Mouse (Mus musculus) CH12.LX (cell line): ENCODE data around the gene Gdf7. TPM values are rescaled to one million over a fixed set of nuclear protein-coding genes. Genes with fewer than 3 reads are reported as not detected.

Experiments
- DNase-seq: peaks from one replicate; pipeline ENCODE4 v3.0.0-alpha.2; 2013; ENCODE audit errors: extremely low read depth
- H3K27ac ChIP-seq: 2 replicates; pipeline ENCODE4 v1.5.1; 2012; ENCODE audit warnings: low read depth, mild to moderate bottlenecking, control low read depth, moderate library complexity; ENCODE audit not compliant: insufficient read depth
- H3K27me3 ChIP-seq: replicated peaks from 2 replicates; pipeline ENCODE3; 2012; ENCODE audit warnings: inconsistent platforms
- H3K36me3 ChIP-seq, 2 experiments: replicated peaks in 1 of 2; 2 replicates each; pipeline versions ENCODE3 to v1.6.1; 2012; ENCODE audit warnings: inconsistent platforms in 1 of 2, low read length in 1 of 2, mild to moderate bottlenecking in 1 of 2, mixed read lengths in 1 of 2, moderate library complexity in 1 of 2; ENCODE audit not compliant: control insufficient read depth in 1 of 2, insufficient read depth in 1 of 2
- H3K4me1 ChIP-seq, 2 experiments: 2 replicates each; pipeline ENCODE4 v1.6.1; 2012; ENCODE audit warnings: inconsistent platforms in 1 of 2, moderate library complexity in 1 of 2; ENCODE audit not compliant: insufficient read depth in 2 of 2, control insufficient read depth in 1 of 2
- H3K4me2 ChIP-seq: 2 replicates; pipeline ENCODE4 v1.6.1; 2012; ENCODE audit warnings: low read depth, mild to moderate bottlenecking, control low read depth; ENCODE audit not compliant: poor library complexity, insufficient read depth, severe bottlenecking
- H3K4me3 ChIP-seq, 3 experiments: fragments of 150-350 bp in 1 of 3; sonication (generic) in 1 of 3; replicated peaks in 1 of 3; 2 replicates each; pipeline versions ENCODE3 to v1.5.1; 2011 to 2012; ENCODE audit warnings: low read depth in 2 of 3, low read length in 2 of 3, mild to moderate bottlenecking in 2 of 3, moderate library complexity in 2 of 3, control low read depth in 1 of 3, improper control_type of control experiment in 1 of 3, inconsistent platforms in 1 of 3, mixed read lengths in 1 of 3; ENCODE audit not compliant: poor library complexity in 1 of 3
- H3K79me2 ChIP-seq: replicated peaks from 2 replicates; pipeline ENCODE4 v1.6.1; 2012; ENCODE audit warnings: mild to moderate bottlenecking, moderate library complexity; ENCODE audit not compliant: control insufficient read depth, poor library complexity, insufficient read depth, severe bottlenecking; ENCODE audit errors: extremely low read depth
- H3K9ac ChIP-seq: 2 replicates; pipeline ENCODE4 v1.6.1; 2012; ENCODE audit warnings: low read depth, mild to moderate bottlenecking, control low read depth, moderate library complexity; ENCODE audit not compliant: insufficient read depth
- H3K9me3 ChIP-seq: replicated peaks from 2 replicates; pipeline ENCODE3; 2012; ENCODE audit warnings: low read length, inconsistent platforms, mixed read lengths
- CHD1 ChIP-seq: IDR thresholded peaks from 2 replicates; pipeline ENCODE4 v1.6.1; 2012; ENCODE audit warnings: low read depth, low read length, improper control_type of control experiment, inconsistent platforms
- CTCF ChIP-seq, 2 experiments: IDR thresholded peaks in 1 of 2; conservative IDR thresholded peaks in 1 of 2; 2 replicates each; pipeline ENCODE4 v1.5.1; 2011 to 2012; ENCODE audit warnings: low read depth in 2 of 2, low read length in 2 of 2, improper control_type of control experiment in 1 of 2, inconsistent platforms in 1 of 2, mild to moderate bottlenecking in 1 of 2, moderate library complexity in 1 of 2
- E2F4 ChIP-seq: IDR thresholded peaks from 2 replicates; pipeline ENCODE4 v1.6.1; 2011; ENCODE audit warnings: low read depth, low read length, improper control_type of control experiment; ENCODE audit not compliant: insufficient replicate concordance
- ELF1 ChIP-seq: IDR thresholded peaks from 2 replicates; pipeline ENCODE4 v1.6.1; 2014; ENCODE audit warnings: low read depth, mild to moderate bottlenecking, inconsistent platforms, low read length, improper control_type of control experiment
- EP300 ChIP-seq: IDR thresholded peaks from 2 replicates; pipeline ENCODE4 v1.6.1; 2011; ENCODE audit warnings: low read length, improper control_type of control experiment
- GABPA ChIP-seq: IDR thresholded peaks from 2 replicates; pipeline ENCODE4 v1.6.1; 2012; ENCODE audit warnings: low read depth, low read length, improper control_type of control experiment, inconsistent platforms; ENCODE audit not compliant: insufficient replicate concordance
- HCFC1 ChIP-seq: IDR thresholded peaks from 2 replicates; pipeline ENCODE4 v1.6.1; 2012; ENCODE audit warnings: low read depth, mild to moderate bottlenecking, inconsistent platforms, low read length, improper control_type of control experiment
- IRF4 ChIP-seq: IDR thresholded peaks from 2 replicates; pipeline ENCODE4 v1.6.1; 2014; ENCODE audit warnings: low read depth, mild to moderate bottlenecking, inconsistent platforms, low read length, improper control_type of control experiment
- JUN ChIP-seq: IDR thresholded peaks from 2 replicates; pipeline ENCODE4 v1.6.1; 2011; ENCODE audit warnings: low read depth, mild to moderate bottlenecking, low read length, improper control_type of control experiment, moderate library complexity; ENCODE audit not compliant: insufficient read depth
- JUND ChIP-seq: conservative IDR thresholded peaks from 2 replicates; pipeline ENCODE4 v1.6.1; 2011; ENCODE audit warnings: low read depth, low read length, improper control_type of control experiment
- KAT2A ChIP-seq: IDR thresholded peaks from 2 replicates; pipeline ENCODE4 v1.6.1; 2012; ENCODE audit warnings: low read length, improper control_type of control experiment, inconsistent platforms; ENCODE audit not compliant: insufficient replicate concordance
- MAFK ChIP-seq: IDR thresholded peaks from 2 replicates; pipeline ENCODE4 v1.6.1; 2011; ENCODE audit warnings: low read length, improper control_type of control experiment; ENCODE audit not compliant: insufficient replicate concordance
- MAX ChIP-seq: IDR thresholded peaks from 2 replicates; pipeline ENCODE4 v1.6.1; 2011; ENCODE audit warnings: low read length, improper control_type of control experiment
- MAZ ChIP-seq: IDR thresholded peaks from 2 replicates; pipeline ENCODE4 v1.6.1; 2012; ENCODE audit warnings: low read depth, mild to moderate bottlenecking, inconsistent platforms, low read length, improper control_type of control experiment, moderate library complexity
- MEF2A ChIP-seq: IDR thresholded peaks from 2 replicates; pipeline ENCODE4 v1.6.1; 2014; ENCODE audit warnings: low read depth, mild to moderate bottlenecking, inconsistent platforms, low read length, improper control_type of control experiment, borderline replicate concordance
- MXI1 ChIP-seq: IDR thresholded peaks from 2 replicates; pipeline ENCODE4 v1.6.1; 2011; ENCODE audit warnings: mild to moderate bottlenecking, low read depth, low read length, improper control_type of control experiment
- MYC ChIP-seq: IDR thresholded peaks from 2 replicates; pipeline ENCODE4 v1.6.1; 2011; ENCODE audit warnings: low read depth, mild to moderate bottlenecking, improper control_type of control experiment, low read length
- NRF1 ChIP-seq: IDR thresholded peaks from 2 replicates; pipeline ENCODE4 v1.6.1; 2014; ENCODE audit warnings: low read depth, mild to moderate bottlenecking, inconsistent platforms, low read length, improper control_type of control experiment, moderate library complexity
- PAX5 ChIP-seq: IDR thresholded peaks from 2 replicates; pipeline ENCODE4 v1.6.1; 2012; ENCODE audit warnings: low read length, inconsistent platforms, mixed read lengths
- POLR2AphosphoS2 ChIP-seq: IDR thresholded peaks from 2 replicates; pipeline ENCODE4 v1.6.1; 2011; ENCODE audit warnings: low read depth, low read length, improper control_type of control experiment
- RAD21 ChIP-seq: IDR thresholded peaks from 2 replicates; pipeline ENCODE4 v1.6.1; 2011; ENCODE audit warnings: low read depth, mild to moderate bottlenecking, low read length, improper control_type of control experiment, moderate library complexity
- RCOR1 ChIP-seq: conservative IDR thresholded peaks from 2 replicates; pipeline ENCODE4 v1.6.1; 2012; ENCODE audit warnings: low read depth, mild to moderate bottlenecking, inconsistent platforms, low read length, improper control_type of control experiment
- TBP ChIP-seq: conservative IDR thresholded peaks from 2 replicates; pipeline ENCODE4 v1.6.1; 2011; ENCODE audit warnings: low read depth, low read length, improper control_type of control experiment
- TCF12 ChIP-seq: IDR thresholded peaks from 2 replicates; pipeline ENCODE4 v1.6.1; 2014; ENCODE audit warnings: low read depth, mild to moderate bottlenecking, inconsistent platforms, low read length, improper control_type of control experiment
- UBTF ChIP-seq: IDR thresholded peaks from 2 replicates; pipeline ENCODE4 v1.6.1; 2012; ENCODE audit warnings: low read depth, mild to moderate bottlenecking, inconsistent platforms, low read length, improper control_type of control experiment, moderate library complexity
- USF2 ChIP-seq: conservative IDR thresholded peaks from 2 replicates; pipeline ENCODE4 v1.6.1; 2011; ENCODE audit warnings: low read depth, low read length, improper control_type of control experiment
- ZKSCAN1 ChIP-seq: IDR thresholded peaks from 2 replicates; pipeline ENCODE4 v1.6.1; 2012; ENCODE audit warnings: low read depth, inconsistent platforms, low read length, improper control_type of control experiment, borderline replicate concordance
- ZMIZ1 ChIP-seq: IDR thresholded peaks from 2 replicates; pipeline ENCODE4 v1.6.1; 2012; ENCODE audit warnings: low read depth, mild to moderate bottlenecking, inconsistent platforms, low read length, improper control_type of control experiment
- ZNF384 ChIP-seq: IDR thresholded peaks from 2 replicates; pipeline ENCODE4 v1.6.1; 2012; ENCODE audit warnings: low read depth, low read length, improper control_type of control experiment, inconsistent platforms
- dilution Hi-C: fragments of 300-500 bp; cut with MboI; formaldehyde crosslinking; loops from 2 replicates; pipeline ENCODE4 v1.14.3; 2020; ENCODE audit warnings: low sequenced_read_pairs; ENCODE audit not compliant: extremely low pct_unique_long_range_greater_than_20kb, extremely low pct_ligation_motif_present
- in situ Hi-C: fragments of 300-500 bp; cut with MboI; formaldehyde crosslinking; loops from 3 replicates; pipeline ENCODE4 v1.14.3; 2019; ENCODE audit warnings: low sequenced_read_pairs, low pct_ligation_motif_present, low pct_unique_long_range_greater_than_20kb, mixed read lengths
- polyA plus RNA-seq: library from polyadenylated mRNA; unstranded; fragments of >175 nt; gene quantifications from 2 replicates; pipeline ENCODE4 v1.2.1, GENCODE M21; 2012; ENCODE audit warnings: low read depth; ENCODE audit not compliant: insufficient read length
- total RNA-seq, 2 experiments: library from RNA; depleted of rRNA; stranded (reverse); fragments of 300-350 nt in 1 of 2; fragments of >200 nt in 1 of 2; gene quantifications; 2 replicates each; pipeline ENCODE4 v1.2.3; 2012 to 2014

The Gdf7 gene
- total and polyA plus RNA-seq, 3 experiments, result not detected

DNA sequence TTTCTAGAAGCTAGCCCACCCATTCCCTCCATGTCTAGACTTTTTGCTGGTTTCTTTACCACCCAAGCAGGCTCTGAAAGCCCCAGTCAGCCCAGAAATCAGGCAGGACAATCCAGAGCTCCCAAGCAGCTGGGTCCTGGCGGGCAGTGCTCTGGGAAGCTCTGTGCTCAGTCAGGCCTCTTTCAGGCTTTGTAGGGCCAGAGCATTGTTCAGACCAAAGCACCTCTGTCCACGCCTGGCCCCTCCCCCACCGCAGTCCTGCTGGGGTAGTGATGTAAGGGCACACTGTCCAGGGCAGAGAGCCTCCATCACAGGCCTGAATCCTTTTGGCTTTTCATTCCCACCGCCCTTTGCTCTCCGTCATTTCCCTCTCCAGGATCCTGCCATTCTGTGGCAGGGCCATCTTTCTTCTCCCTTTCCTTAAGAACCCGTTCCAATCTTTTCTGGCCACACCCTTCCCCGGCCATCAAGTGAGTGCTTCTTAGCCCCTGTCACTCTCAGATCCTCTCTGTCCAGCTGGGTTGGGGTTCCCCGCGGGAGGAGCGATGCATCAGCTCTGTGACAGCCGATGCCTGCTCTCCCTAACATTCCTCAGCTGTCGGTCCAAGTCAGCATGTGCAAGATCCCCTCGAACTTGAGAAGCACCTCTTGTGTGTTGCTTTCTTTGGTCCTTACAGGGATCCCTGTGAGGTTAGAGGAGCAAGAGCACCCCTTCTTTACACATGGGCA, 38.0 kb upstream of the Gdf7 start:
- Histone ChIP-seq H3K79me2 (no peaks in the 10 kb centered on the region), H3K4me1 (peaks cover 4 to 39% of the 10 kb centered on the region in 2 experiments; a peak in 2 of 4 replicates), H3K4me2 (no peak overlapping the region), H3K36me3 (peaks cover 28 to 85% of the 10 kb centered on the region in 2 experiments), H3K9me3 (no peaks in the 10 kb centered on the region), H3K27me3 (no peaks in the 10 kb centered on the region), H3K27ac (no peak overlapping the region), H3K4me3 (no peak overlapping the region), H3K9ac (no peak overlapping the region)
- dilution Hi-C loops, result no loop called here
- in situ Hi-C loops, result no loop called here
- no peak for DNase-seq
- TF ChIP-seq MEF2A, result no peak
- TF ChIP-seq RAD21, result no peak
- TF ChIP-seq MAFK, result no peak
- no peak for TF ChIP-seq USF2
- TF ChIP-seq JUND, result no peak
- no peak for TF ChIP-seq ZNF384
- no peak for TF ChIP-seq TBP
- no peak for TF ChIP-seq ZMIZ1
- no peak for TF ChIP-seq MAZ
- TF ChIP-seq MXI1, result no peak
- no peak for TF ChIP-seq CTCF (conservative IDR thresholded peaks at IDR 0.05 in 1 of 2, IDR thresholded peaks at IDR 0.05 in 1 of 2; ENCODE audit: low read depth in 2 of 2, low read length in 2 of 2)
- TF ChIP-seq ZKSCAN1, result no peak
- TF ChIP-seq KAT2A, result no peak
- no peak for TF ChIP-seq PAX5
- TF ChIP-seq NRF1, result no peak
- TF ChIP-seq HCFC1, result no peak
- TF ChIP-seq ELF1, result no peak
- TF ChIP-seq CHD1, result no peak

DNA sequence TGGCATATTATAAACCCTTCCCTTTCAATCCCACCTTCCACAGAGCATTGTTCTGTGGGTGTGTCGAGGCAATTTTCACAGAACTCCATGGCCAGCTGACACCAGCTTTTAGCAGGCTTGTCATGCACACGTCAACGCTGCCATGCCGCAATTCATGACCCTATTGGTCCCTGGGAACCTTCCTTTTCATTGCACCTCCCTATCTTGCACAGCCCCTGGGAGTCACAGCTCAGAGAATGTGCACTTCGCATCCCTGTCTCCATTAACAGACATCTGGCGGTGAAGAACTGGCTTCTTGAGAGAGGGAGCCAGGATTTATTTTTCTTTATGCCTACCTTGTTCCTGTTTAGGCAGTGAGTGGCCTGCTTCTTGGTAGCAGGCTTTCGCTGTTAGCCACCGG, 37.2 kb upstream of the Gdf7 start:
- Histone ChIP-seq H3K4me2 (no peak overlapping the region), H3K36me3 (peaks cover 28 to 92% of the 10 kb centered on the region in 2 experiments), H3K79me2 (no peaks in the 10 kb centered on the region), H3K9me3 (no peaks in the 10 kb centered on the region), H3K9ac (no peak overlapping the region), H3K4me1 (peaks cover 4 to 31% of the 10 kb centered on the region in 2 experiments; a peak in 2 of 4 replicates), H3K27me3 (no peaks in the 10 kb centered on the region), H3K4me3 (no peak overlapping the region)
- no peak for DNase-seq
- dilution Hi-C loops, result no loop called here
- TF ChIP-seq EP300 (no peak), USF2 (no peak), MEF2A (no peak), MAFK (no peak), RCOR1 (no peak), GABPA (no peak), IRF4 (no peak), JUND (no peak), JUN (no peak), MYC (no peak), ZNF384 (no peak), POLR2AphosphoS2 (no peak), KAT2A (no peak), E2F4 (no peak), UBTF (no peak), MAX (no peak), MAZ (no peak), CTCF (conservative IDR thresholded peaks at IDR 0.05 in 1 of 2, IDR thresholded peaks at IDR 0.05 in 1 of 2; ENCODE audit: low read depth in 2 of 2, low read length in 2 of 2) (no peak), TCF12 (no peak)
- TF ChIP-seq, all 38 proteins: peak for 0
- in situ Hi-C loops, result no loop called here
- no peak overlapping the region for H3K27ac ChIP-seq
